ENCODE assay signal across 40 mouse cellular contexts in genomic region chr8:13608946-13609345, GRCm38 (mm10). TPM values are rescaled to one million over a fixed set of nuclear protein-coding genes. Genes with fewer than 3 reads are reported as not detected.
"Had no signal": no experiment of that assay in that cellular context is flagged by ENCODE, and none has a peak within 500 bp of the region (broad histone marks: within the 10 kb centered on the region; RNA-seq: fewer than 3 reads in every experiment).

No protein-coding gene starts in this region.

- ATAC-seq: hindbrain, postnatal 0 days; intestine, embryonic 16.5 days; liver, embryonic 12.5 days had no signal

- H3K4me3 ChIP-seq: gastrocnemius, adult 2 months; heart, embryonic 10.5 days; heart, embryonic 12.5 days; hindbrain, embryonic 10.5 days; hindbrain, embryonic 13.5 days; hindbrain, embryonic 15.5 days; kidney, embryonic 15.5 days; limb, embryonic 13.5 days; limb, embryonic 15.5 days; liver, embryonic 12.5 days had no signal

- H3K4me1 ChIP-seq: hindbrain, embryonic 13.5 days; hindbrain, embryonic 15.5 days; kidney, embryonic 15.5 days; limb, embryonic 13.5 days had no signal

- DNase-seq: gastrocnemius, postnatal 10 days; gastrocnemius, postnatal 25 days; heart, adult 18-20 months; heart, postnatal 10 days; heart, postnatal 4 days; kidney, adult 11 months; kidney, adult 2 months; kidney, adult 9 months; kidney, postnatal 14 days; kidney, postnatal 36 days; layer of hippocampus, adult 9-11 months; layer of hippocampus, postnatal 36 days; left cerebral cortex, postnatal 4 days had no signal

- H3K27ac ChIP-seq: gastrocnemius, adult 2 months; heart, embryonic 10.5 days; hindbrain, embryonic 10.5 days; hindbrain, embryonic 13.5 days; hindbrain, embryonic 15.5 days; hindbrain, postnatal 0 days; kidney, embryonic 15.5 days; kidney, postnatal 0 days; limb, embryonic 13.5 days; limb, embryonic 15.5 days; liver, embryonic 12.5 days had no signal

- H3K27me3 ChIP-seq: heart, embryonic 12.5 days; hindbrain, embryonic 13.5 days; hindbrain, embryonic 15.5 days; kidney, embryonic 15.5 days; limb, embryonic 13.5 days; limb, embryonic 15.5 days; liver, embryonic 12.5 days had no signal

RNA-seq across cellular contexts. Expression of gene 1700029H14Rik, which starts 46.7 kb away (rescaled TPM):
- total RNA-seq: gastrocnemius, adult 2 months; gastrocnemius, postnatal 10 days; gastrocnemius, postnatal 25 days; granulocyte monocyte progenitor cell, adult 5-6 weeks; heart, adult 18-20 months; heart, adult 8-10 months; heart, postnatal 10 days; heart, postnatal 25 days; heart, postnatal 4 days; layer of hippocampus, adult 18-20 months; layer of hippocampus, adult 8-10 months; layer of hippocampus, postnatal 36 days; left cerebral cortex, adult 18-20 months; left cerebral cortex, adult 8-10 months; left cerebral cortex, postnatal 25 days; left cerebral cortex, postnatal 4 days; liver, adult 2 months had no signal
- polyA plus RNA-seq: heart, embryonic 10.5 days; heart, embryonic 12.5 days; heart, embryonic 14.5 days; heart, embryonic 16.5 days; hindbrain, embryonic 10.5 days; hindbrain, embryonic 13.5 days; hindbrain, embryonic 15.5 days; intestine, embryonic 14.5 days; intestine, embryonic 16.5 days; kidney, adult 2 months; kidney, embryonic 15.5 days; kidney, postnatal 0 days; large intestine, adult 2 months; limb, embryonic 11.5 days; limb, embryonic 13.5 days; limb, embryonic 15.5 days; liver, adult 2 months; liver, embryonic 12.5 days had no signal
